Mouse (Mus musculus): ENCODE measurements around the gene Col25a1. TPM values are rescaled to one million over a fixed set of nuclear protein-coding genes. Genes with fewer than 3 reads are reported as not detected.
A peak's percentile ranks its signal among the peaks of the same experiment; 100 is the strongest.

Gene Col25a1
- polyA plus RNA-seq, 1 experiment from 2014 or later = 4.6 TPM

GRCm38 (mm10) chr3:130617439-130617898, 486.2 kb downstream of the Col25a1 start, which contains the start of gene Etnppl:
TSS of gene Etnppl (plus strand) at chr3:130617448.
- Histone ChIP-seq H3K27ac (ENCODE audit: low read length) (no peak within 1 kb of the TSS), H3K27me3 (ENCODE audit: control insufficient read depth, insufficient read depth, low read length) (no peaks in the 10 kb centered on the region; the same call in 1 of the 2 replicates), H3K4me1 (ENCODE audit: control insufficient read depth, insufficient read depth, low read length) (peaks cover 6% of the 10 kb centered on the region; the same call in 1 of the 2 replicates), H3K9me3 (replicated peaks; ENCODE audit: control insufficient read depth, low read length) (no peaks in the 10 kb centered on the region), H3K36me3 (ENCODE audit: control insufficient read depth, insufficient read depth, low read length) (no peaks in the 10 kb centered on the region), H3K9ac (ENCODE audit: low read length) (no peak within 1 kb of the TSS), H3K4me2 (ENCODE audit: low read depth, low read length) (peak within 1 kb of the TSS; percentile 39), H3K4me3 (replicated peaks; ENCODE audit: low read length) (peak within 1 kb of the TSS; percentile 9; the same call in 1 of the 2 replicates)
- peak; percentile 60; the same call in 1 of the 2 replicates for ATAC-seq (ENCODE audit: insufficient read depth, low FRiP score)
- 6% methylated on average over 10 of the region's 10 CpGs for WGBS

DNA sequence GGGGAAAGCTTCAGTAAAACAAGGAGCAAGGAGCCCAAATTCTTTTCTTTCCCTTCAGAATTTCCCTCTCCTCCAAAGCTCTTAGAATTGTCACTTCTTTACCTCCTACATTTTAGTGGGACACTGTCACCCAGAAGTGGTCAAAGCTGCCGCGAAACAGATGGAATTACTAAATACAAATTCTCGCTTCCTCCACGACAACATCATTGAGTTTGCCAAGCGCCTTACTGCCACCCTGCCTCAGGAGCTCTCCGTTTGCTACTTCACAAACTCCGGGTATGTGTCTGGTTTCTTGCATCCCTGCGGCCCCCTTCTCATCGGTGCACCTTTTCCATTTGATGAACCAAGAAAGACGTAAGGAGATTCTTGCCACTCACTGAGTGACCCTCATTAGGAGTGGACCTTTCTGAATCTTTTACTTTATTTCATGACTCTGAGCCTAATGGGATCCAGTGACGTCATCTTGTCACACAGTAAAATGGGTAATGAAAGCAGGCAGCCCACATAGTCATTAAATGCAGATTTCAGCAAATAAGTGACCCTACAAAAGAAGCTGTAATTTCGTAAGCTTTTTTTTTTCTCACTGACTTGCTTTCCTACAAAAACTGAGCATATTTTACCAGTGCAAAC, 489.3 kb downstream of the Col25a1 start:
- no peak overlapping the region for H3K9ac ChIP-seq (ENCODE audit: low read length)
- H3K27ac ChIP-seq (ENCODE audit: low read length) = no peak overlapping the region
- 71% methylated on average over 12 of the region's 12 CpGs for WGBS
- no peaks in the 10 kb centered on the region; the same call in 1 of the 2 replicates for H3K27me3 ChIP-seq (ENCODE audit: control insufficient read depth, insufficient read depth, low read length)
- no peaks in the 10 kb centered on the region for H3K36me3 ChIP-seq (ENCODE audit: control insufficient read depth, insufficient read depth, low read length)
- no peak overlapping the region for H3K4me2 ChIP-seq (ENCODE audit: low read depth, low read length)
- no peak for ATAC-seq (ENCODE audit: insufficient read depth, low FRiP score)
- H3K4me3 ChIP-seq (replicated peaks; ENCODE audit: low read length) = no peak overlapping the region
- peaks cover 6% of the 10 kb centered on the region; the same call in 1 of the 2 replicates for H3K4me1 ChIP-seq (ENCODE audit: control insufficient read depth, insufficient read depth, low read length)
- H3K9me3 ChIP-seq (replicated peaks; ENCODE audit: control insufficient read depth, low read length) = no peaks in the 10 kb centered on the region

- Histone ChIP-seq H3K27me3 (ENCODE audit: control insufficient read depth, insufficient read depth, low read length) (no peaks in the 10 kb centered on the region), H3K4me2 (ENCODE audit: low read depth, low read length) (no peak overlapping the region), H3K36me3 (ENCODE audit: control insufficient read depth, insufficient read depth, low read length) (no peaks in the 10 kb centered on the region), H3K4me1 (ENCODE audit: control insufficient read depth, insufficient read depth, low read length) (no peaks in the 10 kb centered on the region), H3K9me3 (replicated peaks; ENCODE audit: control insufficient read depth, low read length) (no peaks in the 10 kb centered on the region), H3K9ac (ENCODE audit: low read length) (no peak overlapping the region), H3K27ac (ENCODE audit: low read length) (no peak overlapping the region), H3K4me3 (replicated peaks; ENCODE audit: low read length) (no peak overlapping the region)
- no peak for ATAC-seq (ENCODE audit: insufficient read depth, low FRiP score)
- 92% methylated on average over 5 of the region's 5 CpGs for WGBS
Measured at GRCm38 (mm10) chr3:130628358-130628757, 497.1 kb downstream of the Col25a1 start.

DNA sequence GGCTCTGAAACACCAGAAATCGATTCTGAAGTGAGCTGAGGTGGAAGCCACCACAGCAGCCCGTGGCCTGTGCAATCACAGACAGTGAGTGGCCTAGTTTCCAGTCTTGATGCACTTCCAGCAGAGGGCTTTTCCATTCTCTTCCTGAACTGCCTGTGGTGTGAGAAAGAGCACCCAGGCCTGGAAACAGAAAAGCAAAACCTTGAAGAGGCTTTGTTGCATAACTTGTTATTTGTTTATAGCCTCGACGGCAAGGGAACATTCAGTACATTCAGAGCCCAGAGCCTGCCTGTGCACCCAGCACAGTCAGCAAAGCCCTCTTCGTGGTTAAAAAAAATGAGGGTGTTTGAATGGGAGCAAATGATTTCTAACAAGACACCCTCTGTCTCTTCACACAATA, 502.6 kb downstream of the Col25a1 start:
- H3K9ac ChIP-seq (ENCODE audit: low read length) = no peak overlapping the region
- no peak overlapping the region for H3K4me2 ChIP-seq (ENCODE audit: low read depth, low read length)
- 64% methylated on average over 5 of the region's 5 CpGs for WGBS
- H3K36me3 ChIP-seq (ENCODE audit: control insufficient read depth, insufficient read depth, low read length) = no peaks in the 10 kb centered on the region
- no peak overlapping the region for H3K4me3 ChIP-seq (replicated peaks; ENCODE audit: low read length)
- no peak for ATAC-seq (ENCODE audit: insufficient read depth, low FRiP score)
- no peaks in the 10 kb centered on the region for H3K9me3 ChIP-seq (replicated peaks; ENCODE audit: control insufficient read depth, low read length)
- no peaks in the 10 kb centered on the region for H3K4me1 ChIP-seq (ENCODE audit: control insufficient read depth, insufficient read depth, low read length)
- no peaks in the 10 kb centered on the region for H3K27me3 ChIP-seq (ENCODE audit: control insufficient read depth, insufficient read depth, low read length)
- no peak overlapping the region for H3K27ac ChIP-seq (ENCODE audit: low read length)

- ATAC-seq (ENCODE audit: insufficient read depth, low FRiP score) = no peak
- Histone ChIP-seq H3K27me3 (ENCODE audit: control insufficient read depth, insufficient read depth, low read length) (no peaks in the 10 kb centered on the region), H3K9me3 (replicated peaks; ENCODE audit: control insufficient read depth, low read length) (no peaks in the 10 kb centered on the region), H3K4me2 (ENCODE audit: low read depth, low read length) (no peak overlapping the region), H3K27ac (ENCODE audit: low read length) (no peak overlapping the region), H3K36me3 (ENCODE audit: control insufficient read depth, insufficient read depth, low read length) (no peaks in the 10 kb centered on the region), H3K4me1 (ENCODE audit: control insufficient read depth, insufficient read depth, low read length) (no peaks in the 10 kb centered on the region), H3K9ac (ENCODE audit: low read length) (no peak overlapping the region), H3K4me3 (replicated peaks; ENCODE audit: low read length) (no peak overlapping the region)
- WGBS = 73% methylated on average over 11 of the region's 11 CpGs
Measured at GRCm38 (mm10) chr3:130646110-130646810, 515.0 kb downstream of the Col25a1 start.

Other genes with a start within 250 kb of the Col25a1 start
- 107 TPM in 2 replicates for gene Casp6, start 230.1 kb upstream of the Col25a1 start, polyA plus RNA-seq (2015; fragmentation: Nextera tagmentation; extraction: Ambion mirVana)
- gene Mcub, start 161.3 kb upstream of the Col25a1 start, polyA plus RNA-seq (2015; fragmentation: Nextera tagmentation; extraction: Ambion mirVana) = 6.0 and 6.1 TPM in 2 replicates
- 28.2 and 29.7 TPM in 2 replicates for gene Sec24b, start 69.9 kb upstream of the Col25a1 start, polyA plus RNA-seq (2015; fragmentation: Nextera tagmentation; extraction: Ambion mirVana)